Mouse (Mus musculus) kidney, adult 2 months (tissue): ENCODE results near the gene Figla.

Experiments used
- CTCF ChIP-seq: fragments of 200-500 bp; conservative IDR thresholded peaks from 2 replicates; pipeline ENCODE4 v1.5.1; 2011; ENCODE audit warnings: low read depth, mild to moderate bottlenecking, control low read depth, low read length, moderate library complexity, mixed read lengths; ENCODE audit not compliant: insufficient read depth, insufficient read length
- POLR2A ChIP-seq: fragments of 200-500 bp; IDR thresholded peaks from one replicate; pipeline ENCODE4 v1.6.1; 2011; ENCODE audit warnings: low read depth, low read length, control low read depth

DNA sequence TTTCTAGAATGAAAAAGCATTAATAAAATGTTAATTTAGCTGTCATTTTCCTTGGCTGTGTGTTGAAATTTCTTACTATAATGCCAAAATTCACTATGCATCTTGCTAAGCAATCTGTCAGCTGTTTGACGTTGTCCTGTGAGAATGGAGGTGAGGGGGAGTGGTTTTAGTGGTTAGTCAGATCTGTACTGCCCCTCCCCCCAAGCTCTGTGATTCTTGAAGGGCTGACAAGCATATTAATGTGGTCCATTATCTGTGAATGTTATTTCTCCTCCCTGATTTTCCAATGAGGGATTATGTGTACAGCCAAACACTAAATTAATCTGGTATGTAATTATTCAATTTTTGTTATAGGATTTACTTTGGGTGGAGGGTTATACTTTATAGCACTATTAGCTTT is 42.5 kb downstream of the Figla start:
- no peak for TF ChIP-seq CTCF
- no peak for TF ChIP-seq POLR2A
